Mouse (Mus musculus) intestine, embryonic 16.5 days (tissue): ENCODE measurements around the gene Als2cl. TPM values are rescaled to one million over a fixed set of nuclear protein-coding genes. Genes with fewer than 3 reads are reported as not detected.

Source experiments
- ATAC-seq: fragments of 200-750 bp; cut with Nextera tagmentation; 2 replicates; pipeline ENCODE4 v1.8.0; 2017; ENCODE audit warnings: moderate TSS enrichment, moderate library complexity
- H3K27ac ChIP-seq: fragments of 300-500 bp; sonication (generic); 2 replicates; pipeline ENCODE4 v1.5.1; 2014; ENCODE audit warnings: mild to moderate bottlenecking, low read length
- H3K27me3 ChIP-seq: fragments of 300-500 bp; sonication (generic); replicated peaks from 2 replicates; pipeline ENCODE4 v1.6.1; 2014; ENCODE audit warnings: low read length, control low read depth, mixed read lengths; ENCODE audit not compliant: control insufficient read depth, insufficient read depth
- H3K36me3 ChIP-seq: fragments of 300-500 bp; sonication (generic); 2 replicates; pipeline ENCODE4 v1.6.1; 2014; ENCODE audit warnings: low read length, control low read depth; ENCODE audit not compliant: control insufficient read depth, insufficient read depth
- H3K4me1 ChIP-seq: fragments of 300-500 bp; sonication (generic); 2 replicates; pipeline ENCODE4 v1.6.1; 2014; ENCODE audit warnings: low read length, control low read depth, mixed read lengths; ENCODE audit not compliant: control insufficient read depth, insufficient read depth
- H3K4me2 ChIP-seq: fragments of 300-500 bp; sonication (generic); 2 replicates; pipeline ENCODE4 v1.6.1; 2014; ENCODE audit warnings: low read depth, low read length, control low read depth
- H3K4me3 ChIP-seq: fragments of 300-500 bp; sonication (generic); 2 replicates; pipeline ENCODE4 v1.5.1; 2014; ENCODE audit warnings: mild to moderate bottlenecking, low read length
- H3K9ac ChIP-seq: fragments of 300-500 bp; sonication (generic); 2 replicates; pipeline ENCODE4 v1.6.1; 2014; ENCODE audit warnings: low read depth, low read length
- H3K9me3 ChIP-seq: fragments of 300-500 bp; sonication (generic); 2 replicates; pipeline ENCODE4 v1.6.1; 2016; ENCODE audit warnings: low read length, control low read depth; ENCODE audit not compliant: control insufficient read depth
- WGBS: fragments of 180-500 bp; shearing (Covaris S2); extraction: QIAGEN DNeasy Blood & Tissue Kit; methylation state at CpG from one replicate; pipeline ENCODE4 v1.1.7; 2014; 5-methylcytosine and 5-hydroxymethylcytosine counted together
- polyA plus RNA-seq: library from polyadenylated mRNA; unstranded; fragments of >200 nt; fragmentation: Nextera tagmentation; extraction: Ambion mirVana; gene quantifications from 2 replicates; pipeline ENCODE4 v1.2.1, GENCODE M21; 2015

Als2cl gene
- 9.2 and 10.8 TPM in 2 replicates for polyA plus RNA-seq

GRCm38 (mm10) chr9:110879191-110879920 is at the start of gene Als2cl:
Als2cl (plus strand) TSS chr9:110879870.
- peak within 1 kb of the TSS; percentile 70 for H3K9ac ChIP-seq
- H3K27ac ChIP-seq: peak within 1 kb of the TSS; percentile 70
- H3K27me3 ChIP-seq: no peaks in the 10 kb centered on the region
- no peaks in the 10 kb centered on the region for H3K9me3 ChIP-seq
- H3K4me1 ChIP-seq: peaks cover 31% of the 10 kb centered on the region
- no peaks in the 10 kb centered on the region for H3K36me3 ChIP-seq
- 17% methylated on average over 12 of the region's 12 CpGs for WGBS
- ATAC-seq: peak; percentile 21
- peak within 1 kb of the TSS; percentile 68 for H3K4me3 ChIP-seq
- H3K4me2 ChIP-seq: peak within 1 kb of the TSS; percentile 86

GRCm38 (mm10) chr9:110833021-110833420 is 46.6 kb upstream of the Als2cl start:
- Histone ChIP-seq H3K27ac (no peak overlapping the region), H3K9ac (no peak overlapping the region), H3K36me3 (no peaks in the 10 kb centered on the region), H3K27me3 (no peaks in the 10 kb centered on the region), H3K4me1 (no peaks in the 10 kb centered on the region), H3K4me3 (no peak overlapping the region), H3K4me2 (no peak overlapping the region), H3K9me3 (no peaks in the 10 kb centered on the region)
- no peak for ATAC-seq
- 73% methylated on average over 5 of the region's 5 CpGs for WGBS

GRCm38 (mm10) chr9:110834411-110834810 is 45.3 kb upstream of the Als2cl start, which contains the start of gene Prss45:
Prss45 (plus strand) TSS chr9:110834588.
- H3K4me2 ChIP-seq: no peak within 1 kb of the TSS
- WGBS: 82% methylated on average over 19 of the region's 19 CpGs

GRCm38 (mm10) chr9:110834961-110835360 is 44.7 kb upstream of the Als2cl start:
- Histone ChIP-seq H3K4me2 (no peak overlapping the region), H3K27ac (no peak overlapping the region), H3K27me3 (no peaks in the 10 kb centered on the region), H3K4me3 (no peak overlapping the region), H3K9ac (no peak overlapping the region), H3K9me3 (no peaks in the 10 kb centered on the region), H3K36me3 (no peaks in the 10 kb centered on the region), H3K4me1 (no peaks in the 10 kb centered on the region)
- 33% methylated on average over 10 of the region's 10 CpGs for WGBS
- ATAC-seq: no peak

More at GRCm38 (mm10) chr9:110834411-110834810, 45.3 kb upstream of the Als2cl start, which contains the start of gene Prss45:
- Histone ChIP-seq H3K4me3 (no peak within 1 kb of the TSS), H3K9ac (no peak within 1 kb of the TSS), H3K27me3 (no peaks in the 10 kb centered on the region), H3K27ac (no peak within 1 kb of the TSS), H3K9me3 (no peaks in the 10 kb centered on the region), H3K36me3 (no peaks in the 10 kb centered on the region), H3K4me1 (no peaks in the 10 kb centered on the region)
- ATAC-seq: no peak

- 68% methylated on average over 2 of the region's 2 CpGs for WGBS
Observed at GRCm38 (mm10) chr9:110836112-110836511, 43.6 kb upstream of the Als2cl start.

GRCm38 (mm10) chr9:110840905-110841304 is 38.8 kb upstream of the Als2cl start:
- Histone ChIP-seq H3K9ac (no peak overlapping the region), H3K4me3 (no peak overlapping the region), H3K36me3 (no peaks in the 10 kb centered on the region), H3K4me1 (0 out of 2 replicates have a peak, but pooled peaks cover 4% of the 10 kb centered on the region), H3K9me3 (no peaks in the 10 kb centered on the region), H3K27me3 (no peaks in the 10 kb centered on the region), H3K4me2 (no peak overlapping the region), H3K27ac (no peak overlapping the region)
- WGBS: 84% methylated on average over 6 of the region's 6 CpGs
- ATAC-seq: no peak

More at GRCm38 (mm10) chr9:110836112-110836511, 43.6 kb upstream of the Als2cl start:
- Histone ChIP-seq H3K4me1 (0 out of 2 replicates have a peak, but pooled peaks cover 4% of the 10 kb centered on the region), H3K9ac (no peak overlapping the region), H3K4me2 (no peak overlapping the region), H3K36me3 (no peaks in the 10 kb centered on the region), H3K4me3 (no peak overlapping the region), H3K27me3 (no peaks in the 10 kb centered on the region), H3K27ac (no peak overlapping the region), H3K9me3 (no peaks in the 10 kb centered on the region)
- no peak for ATAC-seq

- WGBS: 64% methylated on average over 2 of the region's 2 CpGs
- no peak overlapping the region for H3K4me2 ChIP-seq
- H3K27me3 ChIP-seq: no peaks in the 10 kb centered on the region
- H3K27ac ChIP-seq: no peak overlapping the region
- no peak overlapping the region for H3K4me3 ChIP-seq
- no peak for ATAC-seq
- 0 out of 2 replicates have a peak, but pooled peaks cover 4% of the 10 kb centered on the region for H3K4me1 ChIP-seq
- H3K9ac ChIP-seq: no peak overlapping the region
- no peaks in the 10 kb centered on the region for H3K9me3 ChIP-seq
- H3K36me3 ChIP-seq: no peaks in the 10 kb centered on the region
Observed at GRCm38 (mm10) chr9:110841438-110841837, 38.2 kb upstream of the Als2cl start.

- 78% methylated on average over 10 of the region's 10 CpGs for WGBS
- ATAC-seq: no peak
- Histone ChIP-seq H3K9me3 (no peaks in the 10 kb centered on the region), H3K27ac (no peak within 1 kb of the TSS), H3K4me2 (no peak within 1 kb of the TSS), H3K4me3 (no peak within 1 kb of the TSS), H3K4me1 (0 out of 2 replicates have a peak, but pooled peaks cover 4% of the 10 kb centered on the region), H3K9ac (no peak within 1 kb of the TSS), H3K36me3 (no peaks in the 10 kb centered on the region), H3K27me3 (no peaks in the 10 kb centered on the region)
Observed at GRCm38 (mm10) chr9:110844206-110844605, 35.5 kb upstream of the Als2cl start, which contains the start of gene Prss46. Prss46 (plus strand) TSS chr9:110844506.

GRCm38 (mm10) chr9:110849162-110849561 is 30.5 kb upstream of the Als2cl start:
- no peak overlapping the region for H3K4me3 ChIP-seq

More at GRCm38 (mm10) chr9:110849162-110849561, 30.5 kb upstream of the Als2cl start:
- Histone ChIP-seq H3K36me3 (no peaks in the 10 kb centered on the region), H3K9me3 (no peaks in the 10 kb centered on the region), H3K27ac (no peak overlapping the region), H3K27me3 (no peaks in the 10 kb centered on the region), H3K9ac (no peak overlapping the region), H3K4me2 (no peak overlapping the region), H3K4me1 (no peaks in the 10 kb centered on the region)
- no peak for ATAC-seq
- WGBS: 78% methylated on average over 7 of the region's 7 CpGs
